Mouse (Mus musculus): Measurements from ENCODE around the gene Plpp3.

Gene Plpp3

GRCm38 (mm10) chr4:105158651-105159530 lies 1.7 kb downstream of the Plpp3 start:
- peak; percentile 41 for DNase-seq (ENCODE audit: extremely low spot score)

- DNase-seq (ENCODE audit: extremely low spot score) = no peak
Observed at GRCm38 (mm10) chr4:105159531-105159870, 2.4 kb downstream of the Plpp3 start.

- DNase-seq (ENCODE audit: extremely low spot score) = no peak
Observed at GRCm38 (mm10) chr4:105160470-105160869, 3.3 kb downstream of the Plpp3 start.

GRCm38 (mm10) chr4:105162014-105162413 lies 4.9 kb downstream of the Plpp3 start:
- DNase-seq (ENCODE audit: extremely low spot score) = no peak

GRCm38 (mm10) chr4:105162676-105163075 lies 5.5 kb downstream of the Plpp3 start:
- DNase-seq (ENCODE audit: extremely low spot score) = no peak

- no peak for DNase-seq (ENCODE audit: extremely low spot score)
Observed at GRCm38 (mm10) chr4:105163981-105164411, 6.8 kb downstream of the Plpp3 start.

- no peak for DNase-seq (ENCODE audit: extremely low spot score)
Observed at GRCm38 (mm10) chr4:105164952-105165351, 7.8 kb downstream of the Plpp3 start.

- DNase-seq (ENCODE audit: extremely low spot score) = no peak
Observed at GRCm38 (mm10) chr4:105169093-105169571, 12.0 kb downstream of the Plpp3 start.

- no peak for DNase-seq (ENCODE audit: extremely low spot score)
Observed at GRCm38 (mm10) chr4:105169826-105170810, 13.0 kb downstream of the Plpp3 start.

GRCm38 (mm10) chr4:105170811-105171401 lies 13.8 kb downstream of the Plpp3 start:
- peak; percentile 45 for DNase-seq (ENCODE audit: extremely low spot score)

- no peak for DNase-seq (ENCODE audit: extremely low spot score)
Observed at GRCm38 (mm10) chr4:105171432-105171831, 14.3 kb downstream of the Plpp3 start.

- no peak for DNase-seq (ENCODE audit: extremely low spot score)
Observed at GRCm38 (mm10) chr4:105174778-105175177, 17.6 kb downstream of the Plpp3 start.

- no peak for DNase-seq (ENCODE audit: extremely low spot score)
Observed at GRCm38 (mm10) chr4:105175255-105176035, 18.3 kb downstream of the Plpp3 start.

- no peak for DNase-seq (ENCODE audit: extremely low spot score)
Observed at GRCm38 (mm10) chr4:105181014-105181658, 24.0 kb downstream of the Plpp3 start.

- no peak for DNase-seq (ENCODE audit: extremely low spot score)
Observed at GRCm38 (mm10) chr4:105181659-105182167, 24.6 kb downstream of the Plpp3 start.

- DNase-seq (ENCODE audit: extremely low spot score) = no peak
Observed at GRCm38 (mm10) chr4:105182249-105182648, 25.1 kb downstream of the Plpp3 start.

GRCm38 (mm10) chr4:105184490-105184889 lies 27.3 kb downstream of the Plpp3 start:
- no peak for DNase-seq (ENCODE audit: extremely low spot score)

- DNase-seq (ENCODE audit: extremely low spot score) = no peak
Observed at GRCm38 (mm10) chr4:105184924-105185323, 27.8 kb downstream of the Plpp3 start.

- no peak for DNase-seq (ENCODE audit: extremely low spot score)
Observed at GRCm38 (mm10) chr4:105186654-105187053, 29.5 kb downstream of the Plpp3 start.

GRCm38 (mm10) chr4:105187873-105188272 lies 30.7 kb downstream of the Plpp3 start:
- no peak for DNase-seq (ENCODE audit: extremely low spot score)
